Mouse (Mus musculus) hindbrain, embryonic 15.5 days (tissue): ENCODE data around the gene Foxn1. TPM values are rescaled to one million over a fixed set of nuclear protein-coding genes. Genes with fewer than 3 reads are reported as not detected.
A peak's percentile ranks its signal among the peaks of the same experiment; 100 is the strongest.

Source experiments
- ATAC-seq: fragments of 200-750 bp; cut with Nextera tagmentation; 2 replicates; pipeline ENCODE4 v1.8.0; 2017; ENCODE audit warnings: low read depth, moderate number of reproducible peaks, moderate TSS enrichment; ENCODE audit not compliant: low FRiP score
- H3K27ac ChIP-seq: fragments of 300-500 bp; sonication (generic); replicated peaks from 2 replicates; pipeline ENCODE4 v1.5.1; 2015; ENCODE audit warnings: mild to moderate bottlenecking, inconsistent platforms
- H3K27me3 ChIP-seq: fragments of 300-500 bp; sonication (generic); 2 replicates; pipeline ENCODE4 v1.6.1; 2015; ENCODE audit warnings: control low read depth, inconsistent platforms
- H3K36me3 ChIP-seq: fragments of 300-500 bp; sonication (generic); 2 replicates; pipeline ENCODE4 v1.6.1; 2015; ENCODE audit warnings: control low read depth, inconsistent platforms
- H3K4me1 ChIP-seq: fragments of 300-500 bp; sonication (generic); replicated peaks from 2 replicates; pipeline ENCODE4 v1.6.1; 2015; ENCODE audit warnings: control low read depth, inconsistent platforms
- H3K4me2 ChIP-seq: fragments of 300-500 bp; sonication (generic); 2 replicates; pipeline ENCODE4 v1.6.1; 2015; ENCODE audit warnings: moderate library complexity, mild to moderate bottlenecking, inconsistent platforms
- H3K4me3 ChIP-seq: fragments of 300-500 bp; sonication (generic); 2 replicates; pipeline ENCODE4 v1.5.1; 2015; ENCODE audit warnings: mild to moderate bottlenecking, inconsistent platforms
- H3K9ac ChIP-seq: fragments of 300-500 bp; sonication (generic); 2 replicates; pipeline ENCODE4 v1.6.1; 2015; ENCODE audit warnings: inconsistent platforms
- H3K9me3 ChIP-seq: fragments of 300-500 bp; sonication (generic); 2 replicates; pipeline ENCODE4 v1.6.1; 2016; ENCODE audit warnings: control low read depth, inconsistent platforms
- WGBS: fragments of 180-500 bp; shearing (Covaris S2); methylation state at CpG from one replicate; pipeline ENCODE4 v1.1.7; 2015; 5-methylcytosine and 5-hydroxymethylcytosine counted together
- polyA plus RNA-seq: library from polyadenylated mRNA; unstranded; fragments of >200 nt; fragmentation: Nextera tagmentation; extraction: Ambion mirVana; gene quantifications from 2 replicates; pipeline ENCODE4 v1.2.1, GENCODE M21; 2015

Gene Foxn1
- polyA plus RNA-seq, 1 experiment from 2014 or later: not detected

DNA sequence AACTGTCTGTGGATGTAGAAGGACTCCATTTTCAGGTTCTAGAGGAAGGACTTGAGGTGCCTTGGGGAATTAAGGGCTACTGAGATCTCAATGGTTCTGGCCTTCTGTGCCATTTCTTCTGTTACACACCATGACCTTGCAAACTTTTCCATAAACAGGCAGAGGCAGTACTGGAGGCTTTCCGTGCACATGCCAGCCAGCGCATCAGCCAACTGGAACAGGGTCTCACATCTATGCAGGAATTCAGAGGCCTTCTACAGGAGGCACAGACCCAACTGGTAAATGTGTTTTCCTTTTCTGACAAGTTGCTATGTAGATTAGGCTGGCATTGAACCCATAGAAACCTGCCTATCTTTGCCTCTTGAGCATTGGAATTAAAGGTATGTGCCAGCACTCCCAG, 72.7 kb downstream of the Foxn1 start:
- ATAC-seq: no peak
- no peaks in the 10 kb centered on the region for H3K4me1 ChIP-seq
- H3K4me3 ChIP-seq: no peak overlapping the region
- H3K9ac ChIP-seq: no peak overlapping the region
- H3K9me3 ChIP-seq: no peaks in the 10 kb centered on the region
- WGBS: 98% methylated on average over 2 of the region's 2 CpGs
- no peak overlapping the region for H3K4me2 ChIP-seq
- no peak overlapping the region for H3K27ac ChIP-seq
- H3K27me3 ChIP-seq: no peaks in the 10 kb centered on the region
- peaks cover 2% of the 10 kb centered on the region; the same call in 1 of the 2 replicates for H3K36me3 ChIP-seq

DNA sequence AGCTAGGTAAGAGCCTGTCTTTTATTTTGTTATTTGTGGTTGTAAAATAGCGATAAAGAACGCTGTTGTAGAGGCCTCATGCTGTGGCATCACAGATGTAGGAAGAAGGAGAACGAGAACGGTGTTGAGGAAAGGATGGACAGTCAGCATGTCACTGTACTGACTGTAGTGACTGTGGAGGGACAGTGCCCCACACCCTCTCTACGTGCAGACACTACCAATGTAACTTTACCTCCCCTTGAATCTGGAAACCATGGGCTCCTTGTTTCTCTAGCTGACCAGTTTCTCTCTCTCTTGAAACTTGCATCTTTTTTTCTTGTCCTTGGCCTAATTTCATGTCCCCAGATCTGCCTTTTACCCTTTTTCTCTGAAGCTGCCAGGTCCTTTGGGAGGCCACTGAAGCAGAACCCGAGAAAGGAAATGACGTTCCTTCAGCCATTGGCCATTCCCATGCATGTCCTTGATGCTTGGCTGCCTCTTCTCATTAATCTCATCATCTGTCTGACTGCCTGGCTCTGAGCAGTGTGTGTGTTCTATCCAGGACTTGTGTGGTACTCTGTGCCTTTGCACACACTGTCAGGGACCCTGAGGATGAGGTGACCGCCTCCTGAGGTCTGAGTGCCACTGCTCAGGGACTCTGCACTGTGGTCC, 75.4 kb downstream of the Foxn1 start:
- Histone ChIP-seq H3K27ac (no peak overlapping the region), H3K4me2 (no peak overlapping the region), H3K9me3 (no peaks in the 10 kb centered on the region), H3K27me3 (no peaks in the 10 kb centered on the region), H3K9ac (no peak overlapping the region), H3K4me1 (no peaks in the 10 kb centered on the region), H3K36me3 (peaks cover 2% of the 10 kb centered on the region; the same call in 1 of the 2 replicates), H3K4me3 (no peak overlapping the region)
- WGBS: 75% methylated on average over 8 of the region's 8 CpGs
- ATAC-seq: 0 out of 2 replicates have a peak, but pooled peaks have one; percentile 27

Other genes starting within 250 kb of the Foxn1 start
- 98.7 and 102 TPM in 2 replicates for gene Traf4, start 221.0 kb downstream of the Foxn1 start, polyA plus RNA-seq
- 7.5 and 8.5 TPM in 2 replicates for gene Nek8, start 209.9 kb downstream of the Foxn1 start, polyA plus RNA-seq
- gene Tlcd1, start 209.8 kb downstream of the Foxn1 start, polyA plus RNA-seq: 12.8 and 13.2 TPM in 2 replicates
- gene Rpl23a, start 203.0 kb downstream of the Foxn1 start, polyA plus RNA-seq: 743 and 824 TPM in 2 replicates
- gene Rab34, start 198.1 kb downstream of the Foxn1 start, polyA plus RNA-seq: 58.0 and 65.7 TPM in 2 replicates
- gene Proca1, start 193.2 kb downstream of the Foxn1 start, polyA plus RNA-seq: 3.1 and 3.2 TPM in 2 replicates
- 91.6 and 92.1 TPM in 2 replicates for gene Sdf2, start 140.8 kb downstream of the Foxn1 start, polyA plus RNA-seq
- 24.8 and 27.4 TPM in 2 replicates for gene Supt6, start 140.6 kb downstream of the Foxn1 start, polyA plus RNA-seq
- gene 2610507B11Rik, start 124.8 kb downstream of the Foxn1 start, polyA plus RNA-seq: 50.9 and 65.0 TPM in 2 replicates
- 0.26 and 0.32 TPM in 2 replicates for gene BC030499, start 95.7 kb downstream of the Foxn1 start, polyA plus RNA-seq
- 9.7 and 14.0 TPM in 2 replicates for gene Spag5, start 85.0 kb downstream of the Foxn1 start, polyA plus RNA-seq
- gene Aldoc, start 63.6 kb downstream of the Foxn1 start, polyA plus RNA-seq: 318 and 319 TPM in 2 replicates
- 84.6 and 92.9 TPM in 2 replicates for gene Pigs, start 58.1 kb downstream of the Foxn1 start, polyA plus RNA-seq
- 88.3 and 94.3 TPM in 2 replicates for gene Unc119, start 43.1 kb downstream of the Foxn1 start, polyA plus RNA-seq
- gene Slc13a2, start 35.7 kb upstream of the Foxn1 start, polyA plus RNA-seq: not detected in 2 replicates
- gene Slc46a1, start 79.1 kb upstream of the Foxn1 start, polyA plus RNA-seq: 26.0 and 28.4 TPM in 2 replicates
- gene Sarm1, start 111.2 kb upstream of the Foxn1 start, polyA plus RNA-seq: 47.3 and 53.2 TPM in 2 replicates
- 157 and 165 TPM in 2 replicates for gene Vtn, start 112.5 kb upstream of the Foxn1 start, polyA plus RNA-seq
- gene Sebox, start 116.9 kb upstream of the Foxn1 start, polyA plus RNA-seq: 0.12 and 0.14 TPM in 2 replicates
- gene Tmem199, start 125.6 kb upstream of the Foxn1 start, polyA plus RNA-seq: 88.0 and 91.8 TPM in 2 replicates
- gene Poldip2, start 125.6 kb upstream of the Foxn1 start, polyA plus RNA-seq: 181 and 189 TPM in 2 replicates
- gene Tnfaip1, start 149.8 kb upstream of the Foxn1 start, polyA plus RNA-seq: 63.0 and 64.6 TPM in 2 replicates
- gene Ift20, start 149.8 kb upstream of the Foxn1 start, polyA plus RNA-seq: 121 and 125 TPM in 2 replicates
- 44.5 and 45.7 TPM in 2 replicates for gene Tmem97, start 164.2 kb upstream of the Foxn1 start, polyA plus RNA-seq